Mouse (Mus musculus) thymus, adult 18-20 months (tissue): ENCODE data around the gene Cdx2.

Experiments
- DNase-seq, 2 experiments: peaks; one replicate each; pipeline ENCODE4 v3.0.0; 2022; ENCODE audit warnings: mixed read lengths in 2 of 2

Cdx2 gene

GRCm38 (mm10) chr5:147292506-147293120 lies 14.5 kb downstream of the Cdx2 start:
- no peak for DNase-seq

GRCm38 (mm10) chr5:147291764-147292505 lies 15.1 kb downstream of the Cdx2 start:
- no peak for DNase-seq

GRCm38 (mm10) chr5:147284365-147284764 lies 22.7 kb downstream of the Cdx2 start:
- DNase-seq: no peak

DNA sequence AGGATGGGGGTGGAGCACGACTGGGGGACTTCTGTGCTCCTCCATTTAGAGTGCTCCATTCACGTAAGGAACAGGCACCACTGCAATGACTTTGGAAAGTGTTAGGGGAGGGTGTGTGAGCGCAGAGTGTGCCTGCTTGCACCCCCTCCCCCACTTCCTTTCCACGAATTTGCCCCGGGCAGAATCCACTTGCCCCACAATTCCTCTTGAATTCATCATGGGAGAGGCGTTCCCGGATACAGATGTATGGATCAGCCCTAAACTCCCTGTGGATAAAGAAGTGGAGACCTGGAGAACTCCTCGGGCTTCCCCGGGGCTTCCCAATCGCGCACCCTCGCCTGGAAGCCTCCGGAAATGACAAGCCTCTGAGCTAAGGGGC lies 29.5 kb downstream of the Cdx2 start:
- DNase-seq: no peak

DNA sequence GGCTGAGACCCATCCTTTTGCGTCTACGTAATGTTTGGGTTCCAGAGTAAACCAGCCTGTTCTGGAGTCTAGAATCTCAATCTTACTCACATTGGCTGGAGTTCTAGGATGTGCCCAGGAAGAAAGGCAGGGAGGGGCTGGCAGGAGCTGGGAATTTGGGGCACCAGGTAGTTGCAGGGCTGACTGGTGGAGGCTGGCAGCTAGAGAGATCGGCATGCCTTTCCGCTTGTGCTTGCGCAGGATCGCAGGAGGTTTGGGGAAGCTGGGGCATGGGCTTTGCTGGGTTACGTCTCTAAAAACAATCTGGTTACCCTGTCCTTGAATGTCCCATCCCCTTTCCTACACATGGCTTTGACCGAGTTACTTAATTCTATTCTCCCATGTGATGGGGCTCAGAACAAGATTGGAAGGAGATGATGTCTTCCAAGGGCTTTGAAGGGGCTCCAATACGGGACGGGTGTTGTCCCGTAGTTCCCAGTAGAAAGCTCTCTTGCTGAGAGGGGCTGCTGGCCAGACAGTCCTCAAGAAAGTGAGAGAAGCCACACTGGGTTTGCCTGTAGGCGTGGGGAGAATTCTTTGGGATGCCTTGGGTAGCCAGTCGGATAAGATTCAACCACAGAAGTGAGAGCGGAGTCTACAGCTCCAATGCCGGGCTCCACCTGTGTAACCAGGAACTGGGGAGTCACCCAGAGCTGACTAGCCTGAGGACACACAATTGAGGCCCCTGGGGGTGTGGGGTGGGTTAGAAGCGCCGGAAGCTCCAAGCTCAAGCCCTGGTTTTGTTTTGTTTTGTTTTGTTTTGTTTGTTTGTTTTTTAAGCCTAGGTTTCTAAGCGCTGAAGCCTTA lies 30.1 kb downstream of the Cdx2 start:
- DNase-seq: no peak

DNA sequence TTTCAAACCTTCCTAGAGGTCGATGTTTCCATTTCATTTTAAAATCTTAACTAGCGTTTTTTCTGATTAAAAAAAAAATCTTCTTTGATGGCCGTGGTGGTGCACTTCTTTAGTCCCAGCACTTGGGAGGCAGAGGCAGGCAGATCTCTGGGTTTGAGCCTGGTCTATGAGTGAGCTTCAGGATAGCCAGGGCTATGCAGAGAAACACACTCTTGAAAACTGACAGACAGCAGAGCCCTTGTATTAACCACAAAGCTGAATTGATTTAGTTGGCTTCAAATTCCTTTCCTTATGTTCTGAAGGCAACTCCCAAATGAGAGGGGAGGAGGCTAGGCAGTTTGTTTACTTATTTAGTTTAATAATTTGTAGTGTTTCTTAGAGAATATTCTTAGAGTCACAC lies 31.3 kb downstream of the Cdx2 start:
- no peak for DNase-seq

GRCm38 (mm10) chr5:147274174-147275141 lies 32.6 kb downstream of the Cdx2 start:
- no peak for DNase-seq

- DNase-seq: no peak
Observed at GRCm38 (mm10) chr5:147272808-147273345, 34.2 kb downstream of the Cdx2 start.

DNA sequence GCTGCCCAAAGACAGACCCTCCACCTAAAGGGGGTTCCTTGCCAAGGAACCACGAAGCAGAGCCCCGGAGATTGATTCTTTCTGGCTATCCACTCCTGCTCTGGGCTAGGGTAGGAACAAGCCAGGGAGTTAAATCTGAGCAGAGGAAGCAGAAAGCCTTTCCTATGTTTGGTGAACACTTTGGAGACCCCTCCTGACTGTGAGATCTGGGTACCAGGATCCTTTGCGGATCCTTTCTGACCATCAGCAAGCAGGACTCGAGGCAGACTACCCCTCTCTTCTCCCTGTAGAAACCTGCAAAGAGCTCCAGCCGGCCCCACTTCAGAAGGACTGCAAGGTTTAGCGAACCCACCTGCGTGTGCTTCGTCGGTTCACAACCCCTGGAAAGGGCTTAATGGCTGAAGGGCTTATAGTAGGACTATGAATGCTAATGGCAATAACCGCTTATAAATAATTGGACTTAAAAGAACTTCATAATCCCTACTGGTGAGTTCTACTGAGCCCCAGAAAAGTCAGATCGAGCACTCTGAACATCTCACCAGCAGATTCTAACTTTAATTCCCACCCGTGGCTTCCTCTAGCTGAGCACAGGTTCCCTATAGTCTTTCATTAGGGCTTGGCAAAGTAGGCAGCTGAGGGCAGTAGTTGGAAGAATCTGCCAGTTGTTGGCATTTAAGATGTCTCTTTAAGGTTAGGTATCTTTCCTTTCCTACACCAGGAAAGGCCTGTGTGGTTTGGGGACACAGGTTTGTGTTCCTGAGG lies 34.8 kb downstream of the Cdx2 start:
- no peak for DNase-seq

- DNase-seq: no peak
Observed at GRCm38 (mm10) chr5:147270673-147271655, 36.1 kb downstream of the Cdx2 start.

GRCm38 (mm10) chr5:147269926-147270672 lies 37.0 kb downstream of the Cdx2 start, which contains the start of gene Pdx1:
TSS of gene Pdx1 (plus strand) at chr5:147269959.
- no peak for DNase-seq

DNA sequence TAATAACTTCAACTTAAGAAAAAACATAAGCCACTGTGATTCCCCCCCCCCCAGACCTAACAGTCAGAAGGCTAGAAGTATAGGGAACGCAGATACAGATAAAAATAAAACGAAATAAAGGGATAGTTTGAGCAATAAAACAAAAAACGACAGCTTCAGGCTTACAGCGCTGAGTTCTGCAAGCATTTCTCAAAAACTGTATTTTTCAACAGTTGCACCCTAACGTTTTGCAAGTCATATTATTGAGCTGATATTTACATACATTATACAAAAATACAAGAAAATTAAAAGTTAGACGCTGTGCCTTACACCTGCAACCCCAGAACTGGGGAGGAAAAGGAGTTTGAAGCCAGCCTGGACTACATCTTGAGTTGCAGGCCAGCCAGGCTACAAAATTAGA lies 37.7 kb downstream of the Cdx2 start:
- no peak for DNase-seq

GRCm38 (mm10) chr5:147268728-147269127 lies 38.3 kb downstream of the Cdx2 start:
- no peak for DNase-seq

DNA sequence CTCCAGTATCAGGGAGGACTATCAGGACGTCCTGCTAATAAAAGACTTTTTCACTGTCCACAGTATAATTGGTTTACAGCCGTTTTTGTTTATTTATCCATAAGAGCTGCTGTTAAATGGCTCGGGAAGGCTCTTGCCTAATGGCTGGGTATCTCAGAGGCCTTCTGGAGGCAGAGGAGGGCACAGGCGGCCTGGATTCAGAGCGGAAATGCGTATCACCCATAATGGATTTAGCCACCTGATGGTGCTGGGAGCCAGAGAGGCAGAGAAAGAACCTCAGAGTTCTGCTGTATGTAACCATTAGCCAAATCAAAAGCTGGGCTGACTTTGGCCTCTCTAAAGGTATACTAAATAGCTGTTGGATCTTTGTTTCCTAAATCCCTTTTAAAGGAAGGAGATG lies 39.6 kb downstream of the Cdx2 start:
- DNase-seq: no peak

DNA sequence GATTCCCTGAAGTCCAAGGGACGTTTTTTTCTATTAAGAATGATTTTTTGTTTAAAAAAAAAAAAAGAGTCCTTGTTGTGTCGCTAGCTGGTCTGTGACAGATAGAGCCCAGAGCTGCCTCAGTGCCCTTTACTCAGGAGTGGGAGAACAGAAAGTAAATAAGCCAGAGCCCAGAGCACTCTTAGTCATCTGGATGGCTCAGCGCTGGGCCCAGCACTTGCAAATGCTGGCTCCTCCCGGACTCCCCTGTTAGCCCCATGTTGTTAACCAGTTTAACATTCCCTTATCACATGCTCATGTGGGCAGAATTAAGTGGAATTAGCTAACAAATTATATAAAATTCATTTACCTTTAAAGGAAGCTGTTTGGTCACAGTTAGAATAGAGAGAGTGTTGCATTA lies 43.1 kb downstream of the Cdx2 start:
- DNase-seq: no peak

DNA sequence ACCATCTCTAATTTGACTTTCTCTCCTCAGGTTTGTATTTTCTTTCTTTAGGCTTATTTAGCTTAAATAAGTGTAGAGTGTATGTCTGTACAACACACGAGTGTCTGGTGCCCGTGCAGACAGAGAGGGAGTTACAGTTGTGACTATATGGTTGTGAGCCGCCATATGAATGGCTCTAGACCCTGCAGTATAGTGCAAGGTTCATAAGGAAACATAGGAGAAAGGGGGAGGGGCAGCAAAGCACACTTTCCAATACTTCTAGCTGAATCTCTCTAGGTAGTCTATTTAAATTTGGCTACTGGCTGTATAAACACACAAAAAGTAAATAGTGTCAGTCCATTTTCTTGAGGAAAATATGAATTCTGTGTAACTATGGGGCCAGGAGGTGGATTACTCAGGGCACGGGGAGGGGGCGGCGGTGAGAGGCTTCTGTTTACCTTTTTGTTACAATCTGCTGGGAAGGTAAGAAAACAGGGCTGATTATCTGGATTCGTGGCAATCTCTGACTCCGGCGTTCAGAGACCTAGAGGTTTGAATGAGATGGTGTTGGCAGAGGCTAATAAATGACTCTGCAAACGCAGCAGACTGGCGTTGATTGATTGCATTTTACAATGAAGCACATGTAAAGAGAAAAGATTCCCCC lies 45.0 kb downstream of the Cdx2 start:
- no peak for DNase-seq

DNA sequence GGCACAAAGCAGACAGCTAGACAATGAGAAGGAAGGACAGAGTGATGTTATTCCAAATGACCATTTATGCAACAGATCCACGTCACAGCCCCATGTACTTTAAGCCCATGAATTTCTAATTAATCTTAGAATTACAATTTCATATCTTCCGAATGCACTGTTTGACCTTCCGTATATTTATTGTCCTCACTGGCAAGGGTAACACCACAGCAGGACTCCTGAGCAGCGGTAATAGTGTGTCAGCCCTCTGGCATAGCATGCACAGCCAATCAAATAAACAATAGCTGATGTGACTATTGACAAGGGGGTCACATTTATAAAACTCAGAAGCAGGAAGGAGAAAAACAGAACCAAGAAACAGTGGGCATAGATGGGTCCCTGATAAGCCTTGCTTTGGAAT lies 46.3 kb downstream of the Cdx2 start:
- DNase-seq: no peak

- DNase-seq: no peak
Observed at GRCm38 (mm10) chr5:147260189-147260588, 46.9 kb downstream of the Cdx2 start.
